Comparison of ENCODE assay signal across 9 mouse cellular contexts in the genomic region with DNA sequence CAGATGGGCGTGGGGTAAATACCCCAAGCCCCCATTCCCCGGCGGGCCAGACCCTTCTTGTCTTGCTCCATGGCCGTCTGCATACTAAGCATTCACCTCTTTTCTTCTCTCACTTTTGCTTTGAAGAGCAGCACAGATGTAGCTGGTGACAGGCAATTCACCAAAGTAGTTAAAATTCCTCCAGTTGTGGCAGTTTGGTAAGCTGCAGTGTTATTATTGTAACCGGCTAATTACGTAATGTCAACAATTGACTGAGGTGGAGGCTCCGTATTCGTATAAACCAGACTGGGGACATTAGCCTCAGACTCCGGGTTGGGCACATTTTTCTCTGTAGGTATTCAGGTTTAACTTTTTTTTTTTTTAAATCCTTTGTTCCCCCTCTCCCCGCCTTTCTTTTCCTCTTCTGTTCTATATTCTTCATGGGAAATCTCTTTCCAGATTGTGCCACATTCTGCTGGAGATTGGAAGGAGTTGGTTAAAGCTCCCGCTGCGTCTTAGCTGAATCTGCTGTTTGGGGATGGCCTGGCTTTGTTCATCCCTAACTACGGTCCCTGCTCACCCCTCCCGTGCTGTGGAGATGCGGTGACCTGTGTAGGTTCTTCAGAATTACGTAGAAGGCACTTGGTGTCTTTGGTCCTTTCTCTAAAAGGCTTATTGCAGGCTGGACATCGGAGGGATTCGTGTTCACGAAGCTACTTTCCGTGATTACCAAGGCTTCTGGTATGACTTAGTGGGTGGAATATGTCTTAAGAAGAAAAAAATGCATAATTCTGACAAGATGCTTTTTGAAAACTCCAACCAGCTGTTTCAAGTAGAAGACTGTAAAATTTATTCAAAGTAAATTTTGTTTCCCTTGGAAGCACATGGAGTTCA.
A peak's percentile ranks its signal among the peaks of the same experiment; 100 is the strongest.
DNase-seq lines count a peak whose midpoint lies in the region; ATAC-seq and TF ChIP-seq lines count a peak whose summit lies in the region.
"Had no signal": no experiment of that assay in that cellular context is flagged by ENCODE, and none has a peak within 500 bp of the region (broad histone marks: within the 10 kb centered on the region; RNA-seq: fewer than 3 reads in every experiment).

No protein-coding gene starts in this region.

- H3K4me3 ChIP-seq in cortical plate, adult 2 months (ENCODE audit: insufficient read depth, low read length) = peak overlapping the region; percentile 10; the same call in 1 of the 2 replicates
- H3K4me3 ChIP-seq in forebrain, postnatal 0 days (ENCODE audit: low read depth, low read length) = no peak overlapping the region
- H3K4me3 ChIP-seq in midbrain, embryonic 14.5 days (replicated peaks; ENCODE audit: low read depth, low read length) = no peak overlapping the region

- peak; percentile 34 for ATAC-seq in forebrain, postnatal 0 days
- ATAC-seq in midbrain, embryonic 14.5 days (ENCODE audit: low FRiP score, low TSS enrichment) = no peak

- intact Hi-C loops in left cerebral cortex, postnatal 36 days (cut with DNase I) = loop anchor here (5.0 kb wide), 1 partner anchor 82 kb away; no protein-coding TSS in a partner anchor
- intact Hi-C loops in gastrocnemius, postnatal 14 days (cut with DNase I; ENCODE audit: low total_unique reads) = no loop called here

- no peaks in the 10 kb centered on the region for H3K27me3 ChIP-seq in forebrain, postnatal 0 days (ENCODE audit: insufficient read depth, low read length)
- no peaks in the 10 kb centered on the region for H3K27me3 ChIP-seq in midbrain, embryonic 14.5 days (ENCODE audit: control insufficient read depth, insufficient read depth, low read length)

- no peaks in the 10 kb centered on the region for H3K9me3 ChIP-seq in forebrain, postnatal 0 days (ENCODE audit: low read length)
- no peaks in the 10 kb centered on the region for H3K9me3 ChIP-seq in midbrain, embryonic 14.5 days (ENCODE audit: control insufficient read depth, low read length)
- H3K9me3 ChIP-seq: G1E had no signal

- peak; percentile 20 to 21 for DNase-seq in left cerebral cortex, postnatal 36 days (ENCODE audit: low spot score in 2 of 2)
- DNase-seq in left cerebral cortex, adult 18-20 months (ENCODE audit: low spot score in 2 of 2) = no peak
- peak; percentile 51 for DNase-seq in forebrain, postnatal 0 days
- DNase-seq in midbrain, embryonic 14.5 days = no peak
- DNase-seq in thymus, postnatal 36 days = no peak
- DNase-seq in ovary, postnatal 36 days (ENCODE audit: low spot score) = no peak
- DNase-seq in gastrocnemius, postnatal 14 days = no peak

- TF ChIP-seq POLR2A in cortical plate, adult 2 months (IDR thresholded peaks at IDR 0.05; ENCODE audit: extremely low read depth, insufficient read depth, low read length) = no peak

- WGBS in forebrain, postnatal 0 days = 13% methylated on average over 20 of the region's 20 CpGs
- WGBS in midbrain, embryonic 14.5 days = 9% methylated on average over 20 of the region's 20 CpGs

- peak overlapping the region; percentile 37 for H3K4me2 ChIP-seq in forebrain, postnatal 0 days (ENCODE audit: low read depth)
- H3K4me2 ChIP-seq in midbrain, embryonic 14.5 days (ENCODE audit: low read length) = peak overlapping the region; percentile 36

- H3K27ac ChIP-seq in cortical plate, adult 2 months (ENCODE audit: insufficient read depth, low read length) = 0 out of 2 replicates have a peak overlapping the region, but pooled peaks have one; percentile 33
- no peak overlapping the region for H3K27ac ChIP-seq in forebrain, postnatal 0 days (ENCODE audit: low read depth, low read length)
- 0 out of 2 replicates have a peak overlapping the region, but pooled peaks have one; percentile 41 for H3K27ac ChIP-seq in midbrain, embryonic 14.5 days (replicated peaks; ENCODE audit: low read depth, low read length)

- H3K4me1 ChIP-seq in cortical plate, adult 2 months (ENCODE audit: control insufficient read depth, insufficient read depth, low read length) = peaks cover 8% of the 10 kb centered on the region; the same call in 1 of the 2 replicates
- H3K4me1 ChIP-seq in forebrain, postnatal 0 days (ENCODE audit: insufficient read depth) = peaks cover 19% of the 10 kb centered on the region; the same call in 1 of the 2 replicates
- peaks cover 29% of the 10 kb centered on the region for H3K4me1 ChIP-seq in midbrain, embryonic 14.5 days (ENCODE audit: control insufficient read depth, insufficient read depth, low read length)

- H3K9ac ChIP-seq in forebrain, postnatal 0 days = peak overlapping the region; percentile 25; the same call in 1 of the 2 replicates
- no peak overlapping the region for H3K9ac ChIP-seq in midbrain, embryonic 14.5 days (replicated peaks; ENCODE audit: low read length)

- H3K36me3 ChIP-seq in forebrain, postnatal 0 days (ENCODE audit: insufficient read depth) = no peaks in the 10 kb centered on the region
- H3K36me3 ChIP-seq in midbrain, embryonic 14.5 days (ENCODE audit: control insufficient read depth, insufficient read depth, low read length) = no peaks in the 10 kb centered on the region
- H3K36me3 ChIP-seq: G1E had no signal

- TF ChIP-seq CTCF in cortical plate, adult 2 months (IDR thresholded peaks at IDR 0.05; ENCODE audit: extremely low read depth, insufficient read depth, low read length) = no peak
- no peak for TF ChIP-seq CTCF in forebrain, postnatal 0 days (IDR thresholded peaks at IDR 0.05; ENCODE audit: low read depth)

Comparison
In these comparisons a context has a peak if more than half of its experiments do, and no peak if none do; other contexts are left out.
1. DNase-seq: peak in left cerebral cortex, postnatal 36 days (2 of 2) and forebrain, postnatal 0 days (single experiment); none in left cerebral cortex, adult 18-20 months (0 of 2), midbrain, embryonic 14.5 days (single experiment), thymus, postnatal 36 days (0 of 2), ovary, postnatal 36 days (single experiment) and gastrocnemius, postnatal 14 days (single experiment).